Mouse (Mus musculus) stomach, postnatal 0 days (tissue): ENCODE measurements around the gene Stk33.

ENCODE experiments used
- CTCF ChIP-seq: IDR thresholded peaks from 2 replicates; pipeline ENCODE4 v1.5.1; 2016; ENCODE audit warnings: antibody characterized with exemption, low read depth, mild to moderate bottlenecking, moderate library complexity
- EP300 ChIP-seq: optimal IDR thresholded peaks from 2 replicates; pipeline ENCODE3; 2016; ENCODE audit warnings: antibody characterized with exemption

GRCm38 (mm10) chr7:109231881-109232321, 207.0 kb downstream of the Stk33 start:
- no peak for TF ChIP-seq CTCF
- TF ChIP-seq EP300, result no peak
